Mouse (Mus musculus) embryonic fibroblast, embryonic 13.5 days (primary cell): ENCODE measurements around the gene Gm5142. TPM values are rescaled to one million over a fixed set of nuclear protein-coding genes. Genes with fewer than 3 reads are reported as not detected.
A peak's percentile ranks its signal among the peaks of the same experiment; 100 is the strongest.

ENCODE experiments used
- H3K27ac ChIP-seq: 2 replicates; pipeline ENCODE4 v1.5.1; 2012; ENCODE audit warnings: low read length, control low read depth, inconsistent platforms; ENCODE audit not compliant: insufficient read depth
- H3K4me1 ChIP-seq: 2 replicates; pipeline ENCODE4 v1.6.1; 2011; ENCODE audit warnings: low read length; ENCODE audit not compliant: control insufficient read depth, insufficient read depth
- H3K4me3 ChIP-seq: 2 replicates; pipeline ENCODE4 v1.5.1; 2011; ENCODE audit warnings: mild to moderate bottlenecking, control low read depth, low read length; ENCODE audit not compliant: insufficient read depth
- CTCF ChIP-seq: IDR thresholded peaks from 2 replicates; pipeline ENCODE4 v1.5.1; 2011; ENCODE audit warnings: mild to moderate bottlenecking, control low read depth, low read length, moderate library complexity, borderline replicate concordance; ENCODE audit not compliant: insufficient read depth
- POLR2A ChIP-seq: IDR thresholded peaks from 2 replicates; pipeline ENCODE4 v1.6.1; 2011; ENCODE audit warnings: low read depth, mild to moderate bottlenecking, control low read depth, low read length, moderate library complexity
- polyA plus RNA-seq: library from polyadenylated mRNA; stranded (reverse); fragments of >200 nt; gene quantifications from 2 replicates; pipeline ENCODE4 v1.2.4, GENCODE M21; 2011; ENCODE audit warnings: low read depth; ENCODE audit not compliant: missing spikeins, insufficient read length

Gm5142 gene
- not detected in 2 replicates for polyA plus RNA-seq

- Histone ChIP-seq H3K4me3 (no peak within 1 kb of the TSS), H3K27ac (no peak within 1 kb of the TSS), H3K4me1 (no peaks in the 10 kb centered on the region)
- TF ChIP-seq POLR2A (no peak), CTCF (no peak)
Observed at GRCm38 (mm10) chr14:59178649-59179048, at the start of gene Gm5142. TSS of gene Gm5142 (minus strand) at chr14:59178749.

- Histone ChIP-seq H3K4me1 (no peaks in the 10 kb centered on the region), H3K27ac (no peak overlapping the region), H3K4me3 (no peak overlapping the region)
- no peak for TF ChIP-seq CTCF
- TF ChIP-seq POLR2A = no peak
Observed at GRCm38 (mm10) chr14:59226240-59226639, 47.7 kb upstream of the Gm5142 start.

GRCm38 (mm10) chr14:59219241-59219640, 40.7 kb upstream of the Gm5142 start:
- no peak for TF ChIP-seq POLR2A
- H3K4me1 ChIP-seq = no peaks in the 10 kb centered on the region
- H3K4me3 ChIP-seq = no peak overlapping the region
- no peak overlapping the region for H3K27ac ChIP-seq

- TF ChIP-seq POLR2A (no peak), CTCF (no peak)
- H3K27ac ChIP-seq = no peak overlapping the region
Observed at GRCm38 (mm10) chr14:59209816-59210215, 31.3 kb upstream of the Gm5142 start.

GRCm38 (mm10) chr14:59209003-59209402, 30.5 kb upstream of the Gm5142 start:
- TF ChIP-seq CTCF (no peak), POLR2A (no peak)
- Histone ChIP-seq H3K4me1 (peaks cover 2% of the 10 kb centered on the region; the same call in 1 of the 2 replicates), H3K27ac (no peak overlapping the region), H3K4me3 (no peak overlapping the region)

More at GRCm38 (mm10) chr14:59209816-59210215, 31.3 kb upstream of the Gm5142 start:
- peaks cover 2% of the 10 kb centered on the region; the same call in 1 of the 2 replicates for H3K4me1 ChIP-seq
- no peak overlapping the region for H3K4me3 ChIP-seq

GRCm38 (mm10) chr14:59205976-59206583, 27.5 kb upstream of the Gm5142 start:
- TF ChIP-seq CTCF (no peak), POLR2A (no peak)
- H3K4me1 ChIP-seq = peaks cover 2% of the 10 kb centered on the region
- no peak overlapping the region for H3K27ac ChIP-seq
- H3K4me3 ChIP-seq = no peak overlapping the region

GRCm38 (mm10) chr14:59205461-59205860, 26.9 kb upstream of the Gm5142 start:
- H3K27ac ChIP-seq = no peak overlapping the region
- H3K4me1 ChIP-seq = peaks cover 2% of the 10 kb centered on the region
- H3K4me3 ChIP-seq = no peak overlapping the region
- TF ChIP-seq POLR2A (no peak), CTCF (no peak)

GRCm38 (mm10) chr14:59201604-59202215, 23.2 kb upstream of the Gm5142 start:
- TF ChIP-seq CTCF (no peak), POLR2A (no peak)
- peak overlapping the region; percentile 77 for H3K27ac ChIP-seq

GRCm38 (mm10) chr14:59200711-59201603, 22.4 kb upstream of the Gm5142 start, which contains the start of gene Rcbtb1:
TSS of gene Rcbtb1 (plus strand) at chr14:59201209.
- Histone ChIP-seq H3K4me3 (peak within 1 kb of the TSS; percentile 94), H3K27ac (peak within 1 kb of the TSS; percentile 77), H3K4me1 (peaks cover 2% of the 10 kb centered on the region)
- TF ChIP-seq CTCF (no peak), POLR2A (peak; percentile 60)

More at GRCm38 (mm10) chr14:59201604-59202215, 23.2 kb upstream of the Gm5142 start:
- peak overlapping the region; percentile 94 for H3K4me3 ChIP-seq
- H3K4me1 ChIP-seq = peaks cover 2% of the 10 kb centered on the region

- Histone ChIP-seq H3K4me1 (no peaks in the 10 kb centered on the region), H3K4me3 (no peak overlapping the region), H3K27ac (no peak overlapping the region)
- no peak for TF ChIP-seq CTCF
- TF ChIP-seq POLR2A = no peak
Observed at GRCm38 (mm10) chr14:59186121-59186520, 7.6 kb upstream of the Gm5142 start.
